Mouse (Mus musculus) Patski (cell line): ENCODE results near the gene Gm20425. TPM values are rescaled to one million over a fixed set of nuclear protein-coding genes. Genes with fewer than 3 reads are reported as not detected.
"Not testable (repeated sequence)": the region's sequence is repeated elsewhere in the genome, so short reads cannot be mapped to it uniquely, and the experiment has no call there.

Experiments used
- ATAC-seq: fragments of 100-300 bp; one replicate; pipeline ENCODE4 v1.8.0; 2021
- CTCF ChIA-PET: fragments of 350-600 bp; sonication (Branson Sonifier 250); formaldehyde crosslinking; loops from one replicate; lab custom pipeline; 2022; ENCODE audit warnings: inconsistent platforms; lab: Charles Lee
- POLR2A ChIA-PET: fragments of 350-600 bp; sonication (Branson Sonifier 250); formaldehyde crosslinking; loops from one replicate; lab custom pipeline; 2022; ENCODE audit warnings: antibody characterized with exemption, inconsistent platforms; lab: Charles Lee
- DNase-seq: peaks from one replicate; pipeline ENCODE4 v3.0.0-alpha.2; 2011; ENCODE audit warnings: low read depth, low spot score
- H3K27me3 ChIP-seq: fragments of 371-371 bp; one replicate; pipeline ENCODE4 v1.5.1; 2021
- CTCF ChIP-seq: fragments of 100-300 bp; IDR thresholded peaks from one replicate; pipeline ENCODE4 v1.5.1; 2021
- in situ Hi-C: fragments of 300-500 bp; cut with MboI; formaldehyde crosslinking; loops from 3 replicates; pipeline ENCODE4 v1.11.1; 2018; ENCODE audit warnings: low pct_unique_long_range_greater_than_20kb, mixed read lengths
- polyA plus RNA-seq: library from polyadenylated mRNA; unstranded; gene quantifications from one replicate; pipeline ENCODE4 v1.2.3, GENCODE M21; 2021

The Gm20425 gene
- polyA plus RNA-seq, 1 experiment from 2014 or later = not detected

DNA sequence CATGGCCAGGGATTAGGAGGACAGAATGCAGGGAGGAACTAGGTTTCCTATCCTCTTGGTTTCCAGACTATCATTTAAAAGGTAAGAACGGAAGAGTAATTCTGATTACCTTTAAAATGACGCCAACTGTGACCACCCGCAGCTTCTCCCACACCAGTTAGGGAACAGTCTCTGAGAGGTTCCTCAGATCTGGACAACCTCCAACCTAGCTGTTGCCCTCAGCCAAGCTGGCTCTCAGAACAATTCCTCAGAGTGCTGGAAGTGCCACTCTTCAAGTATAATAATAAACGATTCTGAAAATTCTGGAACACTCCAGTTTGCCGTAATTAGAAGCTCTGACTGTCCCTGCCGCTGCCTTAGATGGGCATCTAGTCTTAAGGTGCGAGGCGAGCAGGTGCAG is 44.2 kb downstream of the Gm20425 start:
- no peak for TF ChIP-seq CTCF
- ChIA-PET CTCF (no interaction called here), POLR2A (no interaction called here)
- ATAC-seq (no peak), DNase-seq (no peak)
- in situ Hi-C loops = no loop called here
- no peaks in the 10 kb centered on the region for H3K27me3 ChIP-seq

GRCm38 (mm10) chr9:103184855-103185254 is 45.3 kb downstream of the Gm20425 start:
- ATAC-seq (no peak), DNase-seq (no peak)
- ChIA-PET POLR2A (no interaction called here), CTCF (no interaction called here)
- in situ Hi-C loops = no loop called here
- TF ChIP-seq CTCF = no peak
- no peaks in the 10 kb centered on the region for H3K27me3 ChIP-seq

- no peak for DNase-seq
- CTCF ChIA-PET = no interaction called here
- no peaks in the 10 kb centered on the region for H3K27me3 ChIP-seq
- no peak for ATAC-seq
- TF ChIP-seq CTCF = no peak
- POLR2A ChIA-PET = no interaction called here
- in situ Hi-C loops = no loop called here
Observed at GRCm38 (mm10) chr9:103181886-103182285, 48.2 kb downstream of the Gm20425 start.

GRCm38 (mm10) chr9:103180807-103181565 is 49.1 kb downstream of the Gm20425 start:
- POLR2A ChIA-PET = no interaction called here
- in situ Hi-C loops = no loop called here
- no peaks in the 10 kb centered on the region for H3K27me3 ChIP-seq
- CTCF ChIA-PET = no interaction called here
- ATAC-seq (no peak), DNase-seq (no peak)
- no peak for TF ChIP-seq CTCF

DNA sequence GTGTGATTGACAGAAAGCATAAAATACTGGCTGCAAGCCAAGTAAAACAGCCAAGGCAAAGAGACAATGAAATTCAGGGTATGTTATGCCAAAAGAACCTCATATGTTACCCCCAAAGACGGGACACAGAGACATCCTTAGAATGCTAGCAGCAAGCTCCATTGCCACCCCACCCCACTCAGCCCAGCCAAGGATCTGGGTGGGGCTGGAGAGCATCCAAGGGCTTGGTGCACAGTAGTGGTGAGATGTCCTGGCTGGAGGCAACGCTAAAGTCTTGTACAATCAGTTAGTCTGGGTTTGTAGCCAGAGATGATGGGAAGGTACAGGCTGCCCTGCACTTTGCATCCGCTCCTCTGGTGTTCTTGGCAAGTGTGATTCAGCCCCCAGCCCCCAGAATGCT is 49.8 kb downstream of the Gm20425 start:
- DNase-seq = no peak
- in situ Hi-C loops = no loop called here
- ATAC-seq = no peak
- POLR2A ChIA-PET = no interaction called here
- CTCF ChIA-PET = no interaction called here
- no peak for TF ChIP-seq CTCF
- H3K27me3 ChIP-seq = no peaks in the 10 kb centered on the region

DNA sequence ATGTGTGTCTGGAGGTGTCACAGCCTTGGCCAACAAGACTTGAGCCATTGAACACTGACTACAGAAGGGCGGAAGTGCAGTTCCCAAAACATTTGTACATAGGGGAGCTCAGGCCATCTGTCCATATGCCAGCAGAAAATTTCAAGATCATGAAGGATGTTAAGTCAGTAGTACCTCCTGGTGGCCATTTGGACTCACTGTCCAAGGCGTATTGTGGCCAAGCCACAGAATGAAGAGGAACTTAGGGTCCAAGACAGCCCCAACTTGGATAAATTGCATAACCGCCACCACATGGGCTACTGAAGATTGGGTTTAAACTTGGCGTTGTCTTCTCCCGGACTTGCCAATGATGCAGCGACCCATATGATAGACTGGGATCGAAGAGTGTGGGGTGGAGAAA is 54.4 kb downstream of the Gm20425 start:
- DNase-seq = no peak
- in situ Hi-C loops = no loop called here
- ATAC-seq = no peak
- no peak for TF ChIP-seq CTCF
- POLR2A ChIA-PET = interaction anchor here (0.6 kb wide), 1 partner anchor 72 kb away, joined by 3 read pairs; no protein-coding TSS in a partner anchor
- no peaks in the 10 kb centered on the region for H3K27me3 ChIP-seq
- CTCF ChIA-PET = no interaction called here

DNA sequence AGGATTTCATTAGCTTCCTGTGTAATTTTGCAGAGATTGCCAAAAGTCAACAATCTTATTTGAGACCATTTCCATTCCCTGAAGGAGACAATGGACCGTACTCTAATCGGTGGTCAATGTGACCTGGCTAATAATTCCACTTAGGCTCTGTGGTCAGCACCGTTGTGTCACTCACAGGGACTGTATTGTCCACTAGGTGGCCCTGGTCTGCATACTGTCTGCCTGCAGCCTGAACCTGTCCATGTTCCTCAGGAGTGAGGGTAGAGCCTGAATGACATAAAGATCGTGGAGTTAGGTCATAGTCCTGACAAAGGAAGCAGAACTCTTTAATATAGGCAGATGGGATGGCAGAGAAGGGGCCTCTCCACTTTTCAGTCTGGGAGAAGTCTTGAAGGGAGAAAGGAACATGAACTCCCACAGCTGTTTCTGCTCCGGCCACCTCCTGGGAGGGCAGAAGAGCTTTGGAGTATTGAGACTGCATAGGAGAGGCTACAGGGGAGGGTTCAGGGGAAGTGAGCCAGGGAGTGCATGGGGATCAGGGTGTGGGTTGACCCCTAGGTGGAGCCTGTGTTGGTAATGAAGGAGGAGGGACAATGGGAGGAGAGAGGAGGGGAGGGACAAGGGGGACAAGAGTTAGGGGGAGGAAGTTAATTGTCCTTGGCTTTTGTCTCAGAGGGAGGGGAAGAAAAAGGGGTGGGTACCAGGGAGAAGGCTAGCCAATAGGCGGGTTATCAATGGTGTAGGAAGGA is 55.2 kb downstream of the Gm20425 start:
- ATAC-seq = peak; percentile 54
- no peak for DNase-seq
- TF ChIP-seq CTCF = no peak
- CTCF ChIA-PET = interaction anchor here (0.7 kb wide), 1 partner anchor 15 kb away, joined by 3 read pairs; no protein-coding TSS in a partner anchor
- POLR2A ChIA-PET = interaction anchor here (0.6 kb wide), 1 partner anchor 71 kb away, joined by 3 read pairs; no protein-coding TSS in a partner anchor
- in situ Hi-C loops = no loop called here
- no peaks in the 10 kb centered on the region for H3K27me3 ChIP-seq

GRCm38 (mm10) chr9:103168771-103169170 is 61.3 kb downstream of the Gm20425 start:
- in situ Hi-C loops = no loop called here
- no peak for TF ChIP-seq CTCF
- ChIA-PET CTCF (interaction anchor here (0.9 to 1.4 kb wide), 2 partner anchors 24 to 34 kb away, joined by 3 read pairs; no protein-coding TSS in a partner anchor), POLR2A (no interaction called here)
- DNase-seq = no peak
- ATAC-seq = no peak
- no peaks in the 10 kb centered on the region for H3K27me3 ChIP-seq

DNA sequence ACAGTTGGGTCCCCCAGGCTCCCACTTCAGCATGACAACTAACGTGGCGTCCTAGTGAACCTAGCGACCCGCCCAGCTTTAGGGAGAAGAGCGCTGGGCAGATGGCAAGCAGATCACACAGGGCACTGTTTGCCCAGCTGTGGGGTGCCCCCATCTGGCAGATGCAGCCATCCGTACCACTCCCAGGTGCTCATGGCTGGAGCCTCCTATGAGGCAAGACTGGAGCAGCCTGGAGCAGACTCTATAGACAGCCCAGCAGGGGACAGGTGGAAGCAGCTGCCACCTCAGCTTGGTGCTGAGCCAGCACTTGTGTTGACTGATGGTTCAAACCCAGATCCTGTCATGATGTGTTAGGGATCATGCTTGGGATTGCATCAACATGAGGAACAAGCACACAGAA is 62.1 kb downstream of the Gm20425 start:
- H3K27me3 ChIP-seq = no peaks in the 10 kb centered on the region
- ChIA-PET CTCF (interaction anchor here (0.9 to 1.4 kb wide), 2 partner anchors 23 to 33 kb away, joined by 3 read pairs; no protein-coding TSS in a partner anchor), POLR2A (no interaction called here)
- in situ Hi-C loops = no loop called here
- ATAC-seq (no peak), DNase-seq (no peak)
- TF ChIP-seq CTCF = no peak

GRCm38 (mm10) chr9:103163806-103164205 is 66.3 kb downstream of the Gm20425 start:
- DNase-seq (no peak), ATAC-seq (no peak)
- POLR2A ChIA-PET = no interaction called here
- no peaks in the 10 kb centered on the region for H3K27me3 ChIP-seq
- CTCF ChIA-PET = no interaction called here
- in situ Hi-C loops = no loop called here
- TF ChIP-seq CTCF = no peak

DNA sequence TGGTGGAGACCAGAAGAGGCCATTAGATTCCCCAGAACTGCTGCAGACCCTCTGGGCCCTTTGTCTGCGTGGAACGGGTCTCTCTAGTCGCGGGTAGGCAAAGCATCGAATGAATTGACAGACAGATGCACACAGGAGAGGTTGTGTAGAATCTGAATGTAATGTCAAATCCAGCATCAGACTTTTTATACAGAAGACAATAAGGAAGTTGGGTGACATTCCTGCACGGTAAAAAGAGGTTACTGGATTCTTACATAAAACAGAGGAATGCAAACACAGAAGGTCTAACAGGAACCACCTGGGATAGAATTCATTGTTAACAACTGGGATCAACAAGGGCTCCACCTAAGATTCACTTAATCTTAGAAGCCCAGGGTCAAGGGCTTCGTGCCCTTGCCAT is 74.9 kb downstream of the Gm20425 start:
- ATAC-seq, POLR2A ChIA-PET, CTCF ChIA-PET, in situ Hi-C loops, DNase-seq, H3K27me3 ChIP-seq: not testable (repeated sequence)
